Mouse (Mus musculus): ENCODE data around the gene 9930021J03Rik. TPM values are rescaled to one million over a fixed set of nuclear protein-coding genes. Genes with fewer than 3 reads are reported as not detected.
A peak's percentile ranks its signal among the peaks of the same experiment; 100 is the strongest.

9930021J03Rik gene
- 5.5 and 6.0 TPM in 2 replicates for polyA plus RNA-seq (2015; fragmentation: Nextera tagmentation; extraction: Ambion mirVana)

GRCm38 (mm10) chr19:29805917-29806785 lies at the start of gene 9930021J03Rik:
Gene 9930021J03Rik (minus strand): TSS chr19:29805989.
- H3K27ac ChIP-seq (replicated peaks) = peak within 1 kb of the TSS; percentile 98
- H3K4me3 ChIP-seq = peak within 1 kb of the TSS; percentile 83
- peak within 1 kb of the TSS; percentile 73 for H3K4me2 ChIP-seq
- peak; percentile 95 for ATAC-seq (ENCODE audit: low FRiP score, low read depth)
- H3K36me3 ChIP-seq = peaks cover 25% of the 10 kb centered on the region
- WGBS = under 1% methylated on average over 63 of the region's 95 CpGs
- H3K27me3 ChIP-seq = no peaks in the 10 kb centered on the region
- H3K9me3 ChIP-seq = no peaks in the 10 kb centered on the region
- peaks cover 43% of the 10 kb centered on the region for H3K4me1 ChIP-seq (replicated peaks)
- peak within 1 kb of the TSS; percentile 79 for H3K9ac ChIP-seq

GRCm38 (mm10) chr19:29853711-29854110 lies 47.9 kb upstream of the 9930021J03Rik start:
- H3K4me2 ChIP-seq = no peak overlapping the region
- ATAC-seq (ENCODE audit: low FRiP score, low read depth) = no peak
- no peaks in the 10 kb centered on the region for H3K4me1 ChIP-seq (replicated peaks)
- H3K27me3 ChIP-seq = no peaks in the 10 kb centered on the region
- H3K4me3 ChIP-seq = no peak overlapping the region
- no peaks in the 10 kb centered on the region for H3K36me3 ChIP-seq
- WGBS = 91% methylated on average over 5 of the region's 5 CpGs
- H3K9ac ChIP-seq = no peak overlapping the region
- no peak overlapping the region for H3K27ac ChIP-seq (replicated peaks)
- H3K9me3 ChIP-seq = no peaks in the 10 kb centered on the region

DNA sequence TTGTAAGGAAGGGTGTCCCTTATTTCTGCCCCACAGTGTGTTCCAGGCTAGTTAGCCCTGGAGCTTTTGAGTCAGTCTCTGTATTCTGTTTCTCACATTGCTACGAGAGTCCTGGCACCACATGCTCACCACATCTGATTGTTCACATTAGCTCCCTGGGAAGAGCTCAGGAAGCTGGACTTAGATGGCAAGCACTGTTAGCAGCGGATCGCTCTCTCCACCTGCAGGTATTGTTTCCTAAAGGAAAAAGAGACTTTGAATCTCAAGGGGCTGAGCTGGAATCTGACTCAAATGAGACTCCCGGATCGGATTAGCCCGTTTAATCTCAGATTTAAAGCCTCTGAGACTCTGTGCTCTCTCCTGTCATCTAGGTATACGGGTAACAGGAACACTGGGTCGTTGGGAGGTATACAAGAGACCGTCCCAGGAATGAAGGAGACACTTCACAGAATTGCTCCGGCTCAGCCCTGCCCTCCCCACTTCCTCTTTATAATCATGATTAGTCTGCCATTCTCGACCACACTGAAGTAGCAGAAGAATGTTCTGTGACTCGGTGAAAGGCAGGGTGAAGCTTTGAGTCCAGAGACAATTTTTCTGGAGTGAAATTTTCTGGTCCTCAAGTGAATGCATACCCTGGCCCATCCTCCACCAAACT lies 45.4 kb upstream of the 9930021J03Rik start:
- Histone ChIP-seq H3K9me3 (no peaks in the 10 kb centered on the region), H3K4me2 (no peak overlapping the region), H3K36me3 (no peaks in the 10 kb centered on the region), H3K4me3 (no peak overlapping the region), H3K4me1 (replicated peaks) (no peaks in the 10 kb centered on the region), H3K27ac (replicated peaks) (no peak overlapping the region), H3K9ac (no peak overlapping the region), H3K27me3 (no peaks in the 10 kb centered on the region)
- WGBS = 62% methylated on average over 12 of the region's 12 CpGs
- no peak for ATAC-seq (ENCODE audit: low FRiP score, low read depth)

GRCm38 (mm10) chr19:29849924-29850551 lies 44.2 kb upstream of the 9930021J03Rik start:
- H3K27me3 ChIP-seq = no peaks in the 10 kb centered on the region
- H3K9ac ChIP-seq = no peak overlapping the region
- no peaks in the 10 kb centered on the region for H3K9me3 ChIP-seq
- no peak overlapping the region for H3K4me2 ChIP-seq
- H3K4me1 ChIP-seq (replicated peaks) = peaks cover 4% of the 10 kb centered on the region
- WGBS = 90% methylated on average over 11 of the region's 11 CpGs
- no peak for ATAC-seq (ENCODE audit: low FRiP score, low read depth)
- no peak overlapping the region for H3K27ac ChIP-seq (replicated peaks)
- no peaks in the 10 kb centered on the region for H3K36me3 ChIP-seq
- no peak overlapping the region for H3K4me3 ChIP-seq

GRCm38 (mm10) chr19:29844036-29844661 lies 38.4 kb upstream of the 9930021J03Rik start:
- Histone ChIP-seq H3K4me3 (no peak overlapping the region), H3K27me3 (no peaks in the 10 kb centered on the region), H3K9ac (no peak overlapping the region), H3K36me3 (no peaks in the 10 kb centered on the region), H3K4me1 (replicated peaks) (peaks cover 20% of the 10 kb centered on the region), H3K27ac (replicated peaks) (peak overlapping the region; percentile 61), H3K4me2 (peak overlapping the region; percentile 36), H3K9me3 (no peaks in the 10 kb centered on the region)
- 23% methylated on average over 12 of the region's 12 CpGs for WGBS
- peak; percentile 85 for ATAC-seq (ENCODE audit: low FRiP score, low read depth)

- Histone ChIP-seq H3K9me3 (no peaks in the 10 kb centered on the region), H3K9ac (no peak overlapping the region), H3K4me1 (replicated peaks) (peaks cover 20% of the 10 kb centered on the region), H3K4me2 (0 out of 2 replicates have a peak overlapping the region, but pooled peaks have one; percentile 36), H3K4me3 (no peak overlapping the region), H3K36me3 (no peaks in the 10 kb centered on the region), H3K27me3 (no peaks in the 10 kb centered on the region), H3K27ac (replicated peaks) (peak overlapping the region; percentile 61)
- WGBS = 24% methylated on average over 5 of the region's 5 CpGs
- no peak for ATAC-seq (ENCODE audit: low FRiP score, low read depth)
Observed at GRCm38 (mm10) chr19:29843641-29844035, 37.8 kb upstream of the 9930021J03Rik start.

- 60% methylated on average over 8 of the region's 8 CpGs for WGBS
- Histone ChIP-seq H3K9ac (no peak overlapping the region), H3K4me1 (replicated peaks) (peaks cover 20% of the 10 kb centered on the region), H3K9me3 (no peaks in the 10 kb centered on the region), H3K27me3 (no peaks in the 10 kb centered on the region), H3K4me2 (no peak overlapping the region), H3K27ac (replicated peaks) (peak overlapping the region; percentile 61), H3K4me3 (no peak overlapping the region), H3K36me3 (no peaks in the 10 kb centered on the region)
- ATAC-seq (ENCODE audit: low FRiP score, low read depth) = no peak
Observed at GRCm38 (mm10) chr19:29842973-29843372, 37.2 kb upstream of the 9930021J03Rik start.

DNA sequence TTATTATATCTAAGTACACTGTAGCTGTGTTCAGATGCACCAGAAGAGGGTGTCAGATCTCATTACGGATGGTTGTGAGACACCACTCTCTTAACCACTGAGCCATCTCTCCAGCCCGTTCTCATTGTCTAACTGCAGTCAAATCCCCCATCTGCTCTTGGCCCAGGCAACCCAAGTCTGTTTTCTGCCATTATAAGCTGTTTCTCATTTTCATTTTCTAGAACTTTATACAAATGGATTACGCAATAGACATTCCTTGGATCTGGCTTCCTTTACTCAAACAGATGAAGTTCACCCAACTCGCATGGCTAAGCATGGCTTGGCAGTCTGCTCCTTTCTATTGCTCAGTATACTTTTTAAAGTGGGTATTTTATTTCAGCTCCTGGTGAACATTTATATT lies 34.9 kb upstream of the 9930021J03Rik start:
- Histone ChIP-seq H3K4me2 (no peak overlapping the region), H3K9ac (no peak overlapping the region), H3K4me1 (replicated peaks) (peaks cover 20% of the 10 kb centered on the region), H3K36me3 (no peaks in the 10 kb centered on the region), H3K9me3 (no peaks in the 10 kb centered on the region), H3K27ac (replicated peaks) (no peak overlapping the region), H3K4me3 (no peak overlapping the region), H3K27me3 (no peaks in the 10 kb centered on the region)
- 92% methylated on average over 4 of the region's 4 CpGs for WGBS
- no peak for ATAC-seq (ENCODE audit: low FRiP score, low read depth)

- no peak overlapping the region for H3K4me2 ChIP-seq
- no peak overlapping the region for H3K27ac ChIP-seq (replicated peaks)
- H3K36me3 ChIP-seq = no peaks in the 10 kb centered on the region
- no peak overlapping the region for H3K4me3 ChIP-seq
- no peak for ATAC-seq (ENCODE audit: low FRiP score, low read depth)
- no peaks in the 10 kb centered on the region for H3K9me3 ChIP-seq
- WGBS = 77% methylated on average over 3 of the region's 3 CpGs
- no peaks in the 10 kb centered on the region for H3K27me3 ChIP-seq
- H3K9ac ChIP-seq = no peak overlapping the region
- H3K4me1 ChIP-seq (replicated peaks) = peaks cover 2% of the 10 kb centered on the region
Observed at GRCm38 (mm10) chr19:29838636-29839135, 32.9 kb upstream of the 9930021J03Rik start.

DNA sequence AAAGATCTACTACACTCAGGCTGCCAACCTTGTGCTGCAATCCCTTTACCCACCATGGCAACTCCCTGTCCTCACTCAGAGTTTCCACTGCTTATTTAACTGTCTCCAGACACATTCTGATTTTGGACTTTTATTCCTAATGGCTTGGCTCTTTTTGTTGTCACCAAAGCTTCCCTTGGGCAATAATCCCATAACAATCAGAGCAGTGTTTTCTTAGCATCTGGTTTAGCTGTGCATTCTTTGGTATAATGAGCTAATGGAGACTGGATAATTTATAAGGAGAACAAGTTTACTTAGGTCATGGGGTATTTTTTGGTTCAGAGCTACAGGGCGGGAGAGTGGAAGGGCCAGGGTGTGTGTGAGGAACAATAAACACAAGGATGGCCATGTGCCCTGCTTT lies 32.4 kb upstream of the 9930021J03Rik start:
- Histone ChIP-seq H3K4me1 (replicated peaks) (no peaks in the 10 kb centered on the region; the same call in 1 of the 2 replicates), H3K4me2 (no peak overlapping the region), H3K27ac (replicated peaks) (no peak overlapping the region), H3K27me3 (no peaks in the 10 kb centered on the region), H3K9me3 (no peaks in the 10 kb centered on the region), H3K9ac (no peak overlapping the region), H3K36me3 (no peaks in the 10 kb centered on the region), H3K4me3 (no peak overlapping the region)
- WGBS = 73% methylated on average over 1 of the region's 1 CpGs
- no peak for ATAC-seq (ENCODE audit: low FRiP score, low read depth)

DNA sequence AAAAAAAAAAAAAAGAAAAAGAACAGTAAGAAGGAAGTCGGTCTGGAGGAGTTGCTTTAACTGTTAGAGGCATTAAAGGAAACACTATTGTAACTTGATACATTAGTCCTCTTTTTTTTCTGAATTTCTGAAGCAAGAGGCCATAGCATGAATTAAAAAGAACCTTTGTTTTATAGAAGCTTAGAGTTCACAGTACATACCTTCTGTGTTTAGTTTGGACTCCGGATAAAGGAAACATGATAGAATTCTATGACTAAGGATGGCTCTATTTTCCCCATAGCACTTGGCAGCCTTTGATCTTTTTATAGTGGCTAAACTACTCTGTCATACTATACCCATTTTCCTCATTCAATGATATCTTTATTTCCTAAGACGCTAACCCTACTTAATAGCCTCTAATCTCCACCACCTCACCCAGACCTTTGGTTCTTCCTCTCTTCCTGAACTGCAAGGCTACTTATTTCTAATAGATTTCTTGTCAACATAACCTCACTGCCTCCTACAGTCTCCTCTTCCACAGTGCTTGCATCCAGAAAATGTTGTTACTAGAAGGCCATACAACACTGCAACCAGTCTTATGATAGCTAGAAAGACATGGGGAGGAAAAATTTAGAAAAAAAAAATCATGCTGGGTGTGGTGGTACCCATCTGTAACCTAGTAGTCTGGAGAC lies 29.7 kb upstream of the 9930021J03Rik start:
- no peak for ATAC-seq (ENCODE audit: low FRiP score, low read depth)
- 75% methylated on average over 3 of the region's 3 CpGs for WGBS

More for the DNA sequence above, 29.7 kb upstream of the 9930021J03Rik start:
- H3K4me1 ChIP-seq (replicated peaks) = no peaks in the 10 kb centered on the region
- H3K4me2 ChIP-seq = no peak overlapping the region
- H3K27me3 ChIP-seq = no peaks in the 10 kb centered on the region
- H3K36me3 ChIP-seq = no peaks in the 10 kb centered on the region
- no peak overlapping the region for H3K9ac ChIP-seq
- H3K4me3 ChIP-seq = no peak overlapping the region
- no peak overlapping the region for H3K27ac ChIP-seq (replicated peaks)
- H3K9me3 ChIP-seq = no peaks in the 10 kb centered on the region

Data from hindbrain, embryonic 15.5 days (tissue).